Mouse (Mus musculus): ENCODE measurements around the gene Olfr1270.

DNA sequence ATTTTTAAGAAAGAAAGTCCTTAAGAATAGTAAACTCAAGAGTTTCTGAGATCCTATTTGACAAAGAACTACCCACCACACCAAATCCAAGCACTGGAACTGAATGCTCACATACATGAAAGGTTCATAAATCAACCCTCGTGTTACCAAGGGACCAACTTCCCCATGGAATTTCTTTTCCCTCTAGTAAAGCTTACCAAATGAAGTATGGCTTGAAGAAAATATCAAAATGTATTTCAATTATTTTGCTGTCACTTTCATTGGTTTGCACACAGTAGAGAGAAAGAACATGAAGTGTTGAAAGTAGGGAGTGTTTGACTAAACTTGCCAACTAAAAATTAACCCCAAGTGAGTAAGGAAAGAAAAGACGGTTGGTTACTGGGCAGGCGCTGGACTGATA is at the start of gene Olfr1270:
- TF ChIP-seq CTCF (IDR thresholded peaks at IDR 0.05; ENCODE audit: low read depth) (no peak), EP300 (optimal IDR thresholded peaks at IDR 0.05) (no peak)

All from stomach, postnatal 0 days (tissue).